Mouse (Mus musculus): ENCODE data around the gene Safb. TPM values are rescaled to one million over a fixed set of nuclear protein-coding genes. Genes with fewer than 3 reads are reported as not detected.

Gene Safb
- polyA plus RNA-seq, 1 experiment = 696 TPM

DNA sequence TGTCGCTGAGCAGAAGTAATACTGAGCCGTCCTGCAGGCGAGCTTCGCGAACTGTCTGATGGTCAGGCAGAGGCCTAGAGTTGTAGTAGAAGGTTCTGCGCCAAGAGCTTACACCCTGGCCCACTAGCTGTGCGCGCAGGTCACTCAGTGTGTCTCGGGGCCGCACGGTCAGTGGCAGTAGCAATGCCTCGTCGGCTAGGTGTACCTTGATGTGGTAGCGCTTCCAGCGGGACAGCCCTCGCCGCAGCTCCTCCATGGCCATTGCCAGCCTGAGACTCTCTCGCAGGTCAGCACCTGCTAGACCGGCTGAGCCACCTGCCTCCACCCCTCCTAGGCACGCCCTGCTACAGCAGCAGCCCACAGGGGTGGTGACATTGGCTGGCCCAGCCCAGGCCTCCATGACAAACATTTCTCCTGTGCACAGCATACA is 30.5 kb upstream of the Safb start, which contains the start of gene Gm20219:
TSS of gene Gm20219 (minus strand) at position 266 of the 430 bp plus-strand sequence.
- H3K27ac ChIP-seq (ENCODE audit: insufficient read depth, low read depth, low read length) = no peak within 1 kb of the TSS
- peaks cover 20% of the 10 kb centered on the region for H3K4me1 ChIP-seq (ENCODE audit: control insufficient read depth, insufficient read depth, low read length)
- no peak for TF ChIP-seq CTCF (IDR thresholded peaks at IDR 0.05; ENCODE audit: insufficient read depth, low read depth, low read length)
- no peak for TF ChIP-seq POLR2A (IDR thresholded peaks at IDR 0.05; ENCODE audit: insufficient read depth, low read depth, low read length)
- WGBS = 89% methylated on average over 20 of the region's 20 CpGs
- no peak within 1 kb of the TSS for H3K4me3 ChIP-seq (ENCODE audit: insufficient read depth, low read depth, low read length)

DNA sequence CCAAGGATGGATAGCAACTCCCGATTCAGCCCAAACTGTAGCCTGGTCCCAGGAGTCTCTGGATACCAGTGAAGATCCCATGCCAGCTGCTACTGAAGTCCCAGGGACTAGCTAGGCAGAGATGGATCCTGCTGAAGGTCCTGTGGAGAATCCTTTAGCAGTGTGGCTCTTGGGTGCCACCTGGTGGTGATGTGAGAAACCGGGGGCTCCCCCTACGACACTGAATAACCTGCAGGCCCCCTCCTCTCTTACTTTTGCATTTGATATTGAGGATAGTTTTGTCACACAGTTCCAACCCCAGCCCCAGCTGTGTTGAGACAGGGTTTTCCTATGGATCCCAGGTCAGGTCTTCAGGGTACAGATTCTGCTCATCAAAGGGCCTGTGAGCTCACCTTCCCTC is 26.2 kb upstream of the Safb start:
- WGBS = 9% methylated on average over 3 of the region's 3 CpGs
- H3K4me1 ChIP-seq (ENCODE audit: control insufficient read depth, insufficient read depth, low read length) = no peaks in the 10 kb centered on the region; the same call in 1 of the 2 replicates
- H3K4me3 ChIP-seq (ENCODE audit: insufficient read depth, low read depth, low read length) = no peak overlapping the region
- H3K27ac ChIP-seq (ENCODE audit: insufficient read depth, low read depth, low read length) = no peak overlapping the region
- TF ChIP-seq POLR2A (IDR thresholded peaks at IDR 0.05; ENCODE audit: insufficient read depth, low read depth, low read length) = no peak
- peak; percentile 80 for TF ChIP-seq CTCF (IDR thresholded peaks at IDR 0.05; ENCODE audit: insufficient read depth, low read depth, low read length)

- H3K4me1 ChIP-seq (ENCODE audit: control insufficient read depth, insufficient read depth, low read length) = no peaks in the 10 kb centered on the region; the same call in 1 of the 2 replicates
- WGBS = 71% methylated on average over 3 of the region's 3 CpGs
- no peak for TF ChIP-seq CTCF (IDR thresholded peaks at IDR 0.05; ENCODE audit: insufficient read depth, low read depth, low read length)
- no peak for TF ChIP-seq POLR2A (IDR thresholded peaks at IDR 0.05; ENCODE audit: insufficient read depth, low read depth, low read length)
- no peak overlapping the region for H3K4me3 ChIP-seq (ENCODE audit: insufficient read depth, low read depth, low read length)
- no peak overlapping the region for H3K27ac ChIP-seq (ENCODE audit: insufficient read depth, low read depth, low read length)
These were observed 25.2 kb upstream of the Safb start for GRCm38 (mm10) chr17:56559386-56559785.

- 28% methylated on average over 1 of the region's 1 CpGs for WGBS
- H3K27ac ChIP-seq (ENCODE audit: insufficient read depth, low read depth, low read length) = no peak overlapping the region
- no peak for TF ChIP-seq POLR2A (IDR thresholded peaks at IDR 0.05; ENCODE audit: insufficient read depth, low read depth, low read length)
- TF ChIP-seq CTCF (IDR thresholded peaks at IDR 0.05; ENCODE audit: insufficient read depth, low read depth, low read length) = no peak
- H3K4me3 ChIP-seq (ENCODE audit: insufficient read depth, low read depth, low read length) = no peak overlapping the region
- H3K4me1 ChIP-seq (ENCODE audit: control insufficient read depth, insufficient read depth, low read length) = no peaks in the 10 kb centered on the region
These were observed 24.5 kb upstream of the Safb start for GRCm38 (mm10) chr17:56560131-56560530.

GRCm38 (mm10) chr17:56561866-56562265 is 22.8 kb upstream of the Safb start:
- no peak overlapping the region for H3K27ac ChIP-seq (ENCODE audit: insufficient read depth, low read depth, low read length)
- 88% methylated on average over 2 of the region's 2 CpGs for WGBS
- H3K4me3 ChIP-seq (ENCODE audit: insufficient read depth, low read depth, low read length) = no peak overlapping the region
- no peak for TF ChIP-seq POLR2A (IDR thresholded peaks at IDR 0.05; ENCODE audit: insufficient read depth, low read depth, low read length)
- TF ChIP-seq CTCF (IDR thresholded peaks at IDR 0.05; ENCODE audit: insufficient read depth, low read depth, low read length) = no peak
- H3K4me1 ChIP-seq (ENCODE audit: control insufficient read depth, insufficient read depth, low read length) = no peaks in the 10 kb centered on the region

GRCm38 (mm10) chr17:56566293-56566692 is 18.3 kb upstream of the Safb start:
- Histone ChIP-seq H3K27ac (ENCODE audit: insufficient read depth, low read depth, low read length) (no peak overlapping the region), H3K4me3 (ENCODE audit: insufficient read depth, low read depth, low read length) (no peak overlapping the region), H3K4me1 (ENCODE audit: control insufficient read depth, insufficient read depth, low read length) (no peaks in the 10 kb centered on the region)
- no peak for TF ChIP-seq CTCF (IDR thresholded peaks at IDR 0.05; ENCODE audit: insufficient read depth, low read depth, low read length)
- TF ChIP-seq POLR2A (IDR thresholded peaks at IDR 0.05; ENCODE audit: insufficient read depth, low read depth, low read length) = no peak
- 86% methylated on average over 29 of the region's 29 CpGs for WGBS

GRCm38 (mm10) chr17:56566918-56567317 is 17.7 kb upstream of the Safb start:
- Histone ChIP-seq H3K4me1 (ENCODE audit: control insufficient read depth, insufficient read depth, low read length) (no peaks in the 10 kb centered on the region), H3K4me3 (ENCODE audit: insufficient read depth, low read depth, low read length) (no peak overlapping the region), H3K27ac (ENCODE audit: insufficient read depth, low read depth, low read length) (no peak overlapping the region)
- 91% methylated on average over 5 of the region's 5 CpGs for WGBS
- TF ChIP-seq POLR2A (IDR thresholded peaks at IDR 0.05; ENCODE audit: insufficient read depth, low read depth, low read length) = no peak
- no peak for TF ChIP-seq CTCF (IDR thresholded peaks at IDR 0.05; ENCODE audit: insufficient read depth, low read depth, low read length)

- Histone ChIP-seq H3K27ac (ENCODE audit: insufficient read depth, low read depth, low read length) (no peak overlapping the region), H3K4me3 (ENCODE audit: insufficient read depth, low read depth, low read length) (no peak overlapping the region), H3K4me1 (ENCODE audit: control insufficient read depth, insufficient read depth, low read length) (no peaks in the 10 kb centered on the region)
- TF ChIP-seq POLR2A (IDR thresholded peaks at IDR 0.05; ENCODE audit: insufficient read depth, low read depth, low read length) (no peak), CTCF (IDR thresholded peaks at IDR 0.05; ENCODE audit: insufficient read depth, low read depth, low read length) (no peak)
- 94% methylated on average over 4 of the region's 4 CpGs for WGBS
These were observed 17.3 kb upstream of the Safb start for GRCm38 (mm10) chr17:56567370-56567769.

- 89% methylated on average over 4 of the region's 4 CpGs for WGBS
- TF ChIP-seq POLR2A (IDR thresholded peaks at IDR 0.05; ENCODE audit: insufficient read depth, low read depth, low read length) = no peak
- TF ChIP-seq CTCF (IDR thresholded peaks at IDR 0.05; ENCODE audit: insufficient read depth, low read depth, low read length) = no peak
- Histone ChIP-seq H3K27ac (ENCODE audit: insufficient read depth, low read depth, low read length) (no peak overlapping the region), H3K4me3 (ENCODE audit: insufficient read depth, low read depth, low read length) (no peak overlapping the region), H3K4me1 (ENCODE audit: control insufficient read depth, insufficient read depth, low read length) (no peaks in the 10 kb centered on the region)
These were observed 14.3 kb upstream of the Safb start for GRCm38 (mm10) chr17:56570287-56570686.

DNA sequence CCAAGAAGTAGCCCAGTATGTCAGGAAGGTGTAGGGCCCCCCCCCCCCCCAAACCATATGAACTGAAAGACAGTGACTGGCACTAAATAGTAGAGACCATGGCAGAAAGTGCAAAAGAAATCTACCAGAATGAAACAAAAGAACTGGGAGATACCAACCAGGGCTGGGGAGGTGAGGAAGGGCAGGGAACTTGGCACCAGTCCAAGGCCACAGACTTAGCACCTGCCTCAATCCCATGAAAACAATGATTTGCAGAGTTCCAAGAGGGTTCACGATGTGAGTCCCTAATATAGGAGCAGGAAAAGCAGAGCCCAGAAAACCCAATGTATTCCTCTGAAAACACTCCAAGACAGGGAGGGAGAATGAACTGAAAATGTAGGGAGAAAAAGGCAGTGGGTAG is 12.5 kb upstream of the Safb start:
- Histone ChIP-seq H3K27ac (ENCODE audit: insufficient read depth, low read depth, low read length) (no peak overlapping the region), H3K4me1 (ENCODE audit: control insufficient read depth, insufficient read depth, low read length) (no peaks in the 10 kb centered on the region), H3K4me3 (ENCODE audit: insufficient read depth, low read depth, low read length) (no peak overlapping the region)
- TF ChIP-seq POLR2A (IDR thresholded peaks at IDR 0.05; ENCODE audit: insufficient read depth, low read depth, low read length) = no peak
- no peak for TF ChIP-seq CTCF (IDR thresholded peaks at IDR 0.05; ENCODE audit: insufficient read depth, low read depth, low read length)
- WGBS = 7% methylated on average over 1 of the region's 1 CpGs
